Mouse (Mus musculus) MEL (cell line): ENCODE results near the gene Shroom2.

Experiments used
- BHLHE40 ChIP-seq: IDR thresholded peaks from 2 replicates; pipeline ENCODE4 v1.6.1; 2012; ENCODE audit warnings: low read depth, mild to moderate bottlenecking, inconsistent platforms, low read length, improper control_type of control experiment, borderline replicate concordance
- CHD1 ChIP-seq: IDR thresholded peaks from 2 replicates; pipeline ENCODE4 v1.6.1; 2012; ENCODE audit warnings: low read depth, mild to moderate bottlenecking, inconsistent platforms, low read length, improper control_type of control experiment
- CTCF ChIP-seq, 3 experiments: IDR thresholded peaks in 2 of 3; conservative IDR thresholded peaks in 1 of 3; 2 replicates each; pipeline ENCODE4 v1.5.1; 2011 to 2012; ENCODE audit warnings: low read length in 3 of 3, low read depth in 2 of 3, mild to moderate bottlenecking in 2 of 3, improper control_type of control experiment in 1 of 3, inconsistent platforms in 1 of 3, mixed read lengths in 1 of 3, moderate library complexity in 1 of 3; ENCODE audit not compliant: control insufficient read depth in 1 of 3, insufficient read depth in 1 of 3, poor library complexity in 1 of 3, severe bottlenecking in 1 of 3
- E2F4 ChIP-seq: IDR thresholded peaks from 2 replicates; pipeline ENCODE4 v1.6.1; 2011; ENCODE audit warnings: low read depth, low read length, improper control_type of control experiment, borderline replicate concordance
- EP300 ChIP-seq, 2 experiments: IDR thresholded peaks; 2 replicates each; pipeline ENCODE4 v1.6.1; 2011; ENCODE audit warnings: improper control_type of control experiment in 2 of 2, low read length in 2 of 2, low read depth in 1 of 2, mild to moderate bottlenecking in 1 of 2
- JUND ChIP-seq: IDR thresholded peaks from 2 replicates; pipeline ENCODE4 v1.6.1; 2011; ENCODE audit warnings: low read depth, mild to moderate bottlenecking, improper control_type of control experiment, low read length
- POLR2A ChIP-seq, 2 experiments: IDR thresholded peaks; 2 replicates each; pipeline ENCODE4 v1.6.1; 2011 to 2012; ENCODE audit warnings: low read length in 2 of 2, mild to moderate bottlenecking in 2 of 2, control low read depth in 1 of 2, improper control_type of control experiment in 1 of 2, low read depth in 1 of 2, moderate library complexity in 1 of 2; ENCODE audit not compliant: control insufficient read depth in 1 of 2, insufficient read depth in 1 of 2, poor library complexity in 1 of 2
- POLR2AphosphoS5 ChIP-seq: IDR thresholded peaks from 2 replicates; pipeline ENCODE4 v1.6.1; 2012; ENCODE audit warnings: low read depth, borderline replicate concordance, mild to moderate bottlenecking, inconsistent platforms, low read length, moderate library complexity, mixed read lengths
- USF2 ChIP-seq, 2 experiments: IDR thresholded peaks; 2 replicates each; pipeline ENCODE4 v1.6.1; 2011 to 2012; ENCODE audit warnings: improper control_type of control experiment in 2 of 2, low read length in 2 of 2, borderline replicate concordance in 1 of 2, inconsistent platforms in 1 of 2, low read depth in 1 of 2, mild to moderate bottlenecking in 1 of 2; ENCODE audit not compliant: insufficient read depth in 1 of 2
- ZKSCAN1 ChIP-seq: IDR thresholded peaks from 2 replicates; pipeline ENCODE4 v1.6.1; 2012; ENCODE audit warnings: low read depth, mild to moderate bottlenecking, inconsistent platforms, low read length, improper control_type of control experiment, moderate library complexity
- ZMIZ1 ChIP-seq: IDR thresholded peaks from 2 replicates; pipeline ENCODE4 v1.6.1; 2012; ENCODE audit warnings: low read depth, mild to moderate bottlenecking, inconsistent platforms, low read length, improper control_type of control experiment, moderate library complexity

DNA sequence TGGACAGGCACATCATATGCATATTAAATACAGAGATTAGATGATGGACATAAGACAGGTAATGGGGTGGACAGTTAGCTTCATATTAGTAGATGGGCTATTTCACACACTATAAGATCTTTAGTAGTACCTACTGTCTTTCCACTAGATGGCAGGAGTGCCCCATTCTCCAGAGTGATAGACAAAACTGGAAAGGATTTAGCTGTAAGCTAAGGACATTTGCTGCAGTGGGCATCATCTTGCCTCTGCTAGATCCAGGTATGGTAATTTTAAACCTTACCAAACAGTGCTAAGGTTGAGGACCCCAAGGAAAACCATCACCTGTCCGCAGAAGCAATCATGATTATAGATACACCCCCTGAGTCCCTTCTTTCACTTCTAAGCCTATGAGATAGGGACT is 150.8 kb downstream of the Shroom2 start:
- TF ChIP-seq EP300 (IDR thresholded peaks at IDR 0.05; ENCODE audit: low read depth in 1 of 2, low read length in 2 of 2) (no peak), ZMIZ1 (no peak), JUND (no peak), CHD1 (no peak), CTCF (IDR thresholded peaks at IDR 0.05 in 2 of 3, conservative IDR thresholded peaks at IDR 0.05 in 1 of 3; ENCODE audit: control insufficient read depth in 1 of 3, insufficient read depth in 1 of 3, low read depth in 2 of 3, low read length in 3 of 3, poor library complexity in 1 of 3, severe bottlenecking in 1 of 3) (peak in 2 of 3 experiments; percentile 13 to 45; a peak in 2 of 6 replicates), POLR2AphosphoS5 (no peak), E2F4 (no peak), USF2 (IDR thresholded peaks at IDR 0.05; ENCODE audit: borderline replicate concordance in 1 of 2, insufficient read depth in 1 of 2, low read depth in 1 of 2, low read length in 2 of 2) (no peak), ZKSCAN1 (no peak), POLR2A (IDR thresholded peaks at IDR 0.05; ENCODE audit: control insufficient read depth in 1 of 2, insufficient read depth in 1 of 2, low read depth in 1 of 2, low read length in 2 of 2, poor library complexity in 1 of 2) (no peak), BHLHE40 (no peak)
